Mouse (Mus musculus) right cerebral cortex, postnatal 10 days (tissue): Measurements from ENCODE around the gene Gabbr2.
A peak's percentile ranks its signal among the peaks of the same experiment; 100 is the strongest.

ENCODE experiments used
- DNase-seq, 2 experiments: peaks; one replicate each; pipeline ENCODE4 v3.0.0; 2021; ENCODE audit warnings: low spot score in 2 of 2

Gabbr2 gene

DNA sequence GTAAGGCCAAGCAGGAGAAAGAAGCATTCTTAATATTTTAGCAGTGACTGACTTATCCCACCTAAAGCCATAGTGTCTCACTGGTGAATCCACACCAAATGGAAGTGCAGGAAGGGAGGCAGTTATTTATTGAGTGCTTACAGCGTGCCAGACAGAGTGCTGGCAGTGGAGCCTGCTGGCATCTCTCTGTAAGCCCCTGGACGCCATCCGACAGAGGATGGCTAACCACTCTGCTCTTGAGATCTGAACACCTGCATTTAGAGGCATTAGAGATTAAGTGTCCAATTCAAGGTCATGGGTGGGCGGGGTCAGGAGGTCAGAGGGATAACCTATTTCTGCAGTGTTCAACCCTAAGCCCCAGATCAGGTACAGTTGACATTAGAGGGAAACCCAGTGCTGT, 2.8 kb downstream of the Gabbr2 start:
- peak in 1 of 2 experiments; percentile 56 for DNase-seq

DNA sequence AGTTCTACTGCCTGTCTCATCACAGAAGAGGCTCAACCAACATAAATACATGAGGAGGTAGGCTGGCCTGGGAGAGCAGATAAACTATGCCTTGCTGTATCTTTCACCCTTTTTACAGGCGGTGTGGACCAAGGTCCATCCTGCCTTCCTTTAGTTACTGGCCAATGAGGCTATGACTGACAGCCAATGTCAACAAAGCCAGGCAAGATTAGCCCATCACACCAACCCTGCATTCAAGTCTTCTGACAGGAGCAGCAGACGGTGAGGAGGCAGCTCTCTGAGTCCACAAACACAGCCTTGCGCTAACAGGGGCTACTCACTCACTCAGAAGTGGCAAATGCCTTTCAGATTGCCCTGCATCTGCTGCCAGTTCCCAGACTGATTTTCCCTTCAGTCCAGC, 3.4 kb downstream of the Gabbr2 start:
- no peak for DNase-seq

DNA sequence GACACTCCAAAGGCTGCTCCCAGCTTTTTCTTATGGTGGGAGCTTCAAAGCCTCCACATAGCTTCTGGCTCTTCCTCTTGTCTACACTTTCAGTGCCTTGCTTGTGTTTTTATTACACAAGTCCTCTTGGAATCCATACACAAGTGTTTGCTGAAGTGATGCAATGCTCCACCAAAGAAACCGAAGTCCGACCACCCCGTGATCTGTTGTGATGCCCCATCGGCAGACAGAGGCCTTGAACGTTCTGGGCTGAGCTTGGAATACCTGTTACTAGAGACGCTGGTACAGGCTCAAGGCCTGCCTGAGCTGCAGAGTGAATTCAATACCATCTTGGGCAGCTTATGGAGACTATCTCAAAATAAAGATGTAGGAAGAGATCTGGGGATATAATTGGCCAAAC, 3.9 kb downstream of the Gabbr2 start:
- no peak for DNase-seq

DNA sequence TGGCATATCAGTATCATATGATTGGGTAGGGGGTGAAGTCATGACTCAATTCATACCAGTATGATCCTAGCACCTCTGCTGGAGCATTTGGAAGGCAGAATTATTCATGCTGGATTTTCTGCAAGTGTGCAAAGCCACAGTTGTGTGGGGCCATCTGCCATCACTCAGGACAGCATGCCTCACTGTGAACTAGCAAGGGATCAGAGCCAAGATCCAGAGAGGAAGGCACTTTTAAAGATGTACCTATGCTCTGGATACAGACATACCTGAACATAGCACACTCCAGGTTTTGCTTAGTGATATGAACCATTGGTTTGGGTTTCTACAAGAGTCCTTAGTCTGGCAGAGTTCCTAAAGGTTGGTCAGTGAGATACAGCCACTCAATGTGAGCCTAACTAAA, 5.6 kb downstream of the Gabbr2 start:
- no peak for DNase-seq

DNA sequence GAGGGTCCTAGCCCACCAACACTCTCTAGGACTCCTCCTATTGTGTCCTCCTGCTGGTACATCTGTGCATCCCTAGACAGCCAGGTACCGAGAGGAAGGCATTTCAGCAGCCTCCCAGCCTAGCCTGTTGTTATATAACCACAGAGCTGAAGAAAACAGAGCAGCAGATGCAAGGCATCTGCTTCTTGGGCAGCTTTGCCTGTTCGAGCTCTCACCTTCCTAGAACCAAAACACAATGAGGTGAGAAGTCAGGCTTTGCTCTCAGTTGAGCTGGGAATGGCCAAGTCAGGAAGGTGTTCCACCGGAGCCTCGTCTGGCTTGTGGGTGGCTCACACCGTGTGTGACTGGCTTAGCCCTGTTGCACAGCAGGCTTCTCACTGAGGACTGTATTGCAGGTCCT, 8.8 kb downstream of the Gabbr2 start:
- DNase-seq = no peak

DNA sequence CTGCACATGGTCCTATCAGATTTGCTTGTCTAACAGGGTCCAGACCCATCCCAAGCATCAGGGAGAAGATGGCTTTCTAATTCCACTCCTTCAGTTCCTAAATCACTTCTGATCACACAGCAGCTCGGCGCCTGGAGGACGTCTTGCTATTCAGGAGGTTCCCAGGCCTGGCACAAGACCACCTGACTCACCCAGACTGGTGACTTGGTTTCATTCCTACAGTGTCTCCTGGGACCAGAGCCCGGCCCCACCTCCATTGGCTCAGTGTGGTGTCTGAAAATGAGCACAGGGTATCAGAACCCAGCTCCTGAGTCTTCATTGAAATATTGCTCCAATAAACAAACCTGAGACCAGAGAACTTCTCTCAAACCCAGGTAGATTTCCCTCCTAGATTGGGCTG, 9.6 kb downstream of the Gabbr2 start:
- peak in 1 of 2 experiments; percentile 54 for DNase-seq

DNA sequence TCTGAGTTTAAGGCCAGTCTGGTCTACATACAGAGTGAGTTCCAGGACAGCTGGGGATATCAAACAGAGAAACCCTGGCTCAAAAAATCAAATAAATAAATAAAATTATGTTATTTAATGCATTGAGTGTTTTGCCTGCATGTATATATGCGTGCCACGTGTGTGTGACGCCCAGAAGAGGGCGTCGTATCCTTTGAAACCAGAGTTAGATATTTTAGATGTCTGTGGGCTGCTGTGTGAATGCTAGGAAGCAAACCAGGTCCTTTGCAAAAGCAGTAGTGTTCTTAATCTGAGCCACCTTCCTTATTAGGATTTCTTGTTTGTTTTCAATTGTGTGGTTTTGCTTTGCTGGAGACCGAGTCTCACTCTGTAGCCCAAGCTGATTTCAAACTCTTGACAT, 13.3 kb downstream of the Gabbr2 start:
- no peak for DNase-seq

DNA sequence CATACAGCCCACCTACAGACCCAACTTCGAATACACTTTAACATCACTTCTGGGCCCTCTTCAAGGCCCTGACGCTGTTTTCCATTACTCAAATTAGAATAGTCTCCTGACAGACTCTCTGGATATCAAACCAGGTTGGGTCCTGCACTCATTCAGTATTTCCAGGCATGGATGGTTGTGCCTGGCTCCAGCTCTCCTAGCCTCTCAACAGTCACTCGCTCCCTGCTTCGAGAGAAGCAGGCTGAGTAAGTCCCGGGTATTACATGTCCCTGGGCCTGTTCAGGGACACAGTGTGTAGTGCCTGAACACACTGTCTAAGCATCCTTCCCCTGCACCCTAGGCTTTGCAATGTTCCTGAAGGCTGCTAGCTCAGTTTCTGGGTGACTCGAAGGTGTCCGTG, 14.5 kb downstream of the Gabbr2 start:
- no peak for DNase-seq

DNA sequence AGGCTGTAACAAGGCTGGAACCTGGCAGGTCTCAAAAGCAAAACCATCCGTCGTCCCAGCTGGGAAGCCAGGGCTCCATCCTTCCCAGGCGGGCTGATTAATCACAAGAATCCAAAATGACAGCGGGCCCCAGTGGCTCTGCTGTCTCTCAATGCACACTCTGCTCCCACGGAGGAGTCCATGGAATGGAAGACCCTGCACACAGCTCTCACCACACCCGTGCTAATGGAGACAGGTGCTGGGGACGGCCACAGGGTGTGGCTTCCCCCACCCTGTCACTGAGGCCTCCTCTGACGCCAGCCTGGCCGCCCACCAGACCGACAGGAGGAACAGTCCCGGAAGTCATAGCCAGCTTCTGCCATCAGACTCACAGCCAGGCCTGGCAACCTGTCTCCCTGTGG, 15.0 kb downstream of the Gabbr2 start:
- DNase-seq = peak; percentile 36 to 37

DNA sequence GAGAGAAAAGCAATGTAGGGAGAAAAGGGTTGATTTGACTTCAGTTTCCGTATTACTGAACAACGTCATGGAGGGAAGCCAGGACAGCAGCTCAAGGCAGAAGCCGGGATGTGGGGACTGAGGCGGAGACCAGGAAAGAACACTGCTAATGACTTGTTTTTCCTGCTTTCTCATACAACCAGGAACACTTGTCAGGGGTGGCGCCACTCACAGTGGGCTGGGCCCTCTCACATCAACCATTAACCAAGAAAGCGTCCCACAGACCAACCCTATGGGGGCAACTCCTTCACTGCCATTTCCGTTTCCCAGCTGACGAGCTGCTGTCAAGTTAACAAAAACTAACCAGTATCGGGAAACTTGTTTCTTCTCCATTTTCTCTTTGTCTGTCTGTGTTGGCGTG, 18.4 kb downstream of the Gabbr2 start:
- no peak for DNase-seq

DNA sequence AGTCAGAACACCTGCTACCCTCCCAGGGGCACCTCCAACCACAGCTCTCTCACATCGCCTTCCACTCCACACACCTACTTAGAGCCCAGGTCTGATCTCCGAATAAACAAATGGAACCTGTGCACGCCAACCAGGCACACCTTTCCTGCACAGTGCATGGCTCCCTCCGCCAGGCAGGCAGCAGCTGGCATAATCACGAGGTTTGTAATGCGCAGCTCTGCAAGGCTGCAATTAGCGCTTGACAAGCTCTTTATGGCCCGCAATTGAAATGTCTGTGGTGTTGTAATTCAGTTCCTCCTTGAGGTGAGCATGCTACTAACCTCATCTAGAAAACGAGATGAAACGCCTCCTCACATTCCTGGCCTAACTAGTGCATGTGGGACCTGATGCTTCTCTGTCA, 23.7 kb downstream of the Gabbr2 start:
- no peak for DNase-seq

DNA sequence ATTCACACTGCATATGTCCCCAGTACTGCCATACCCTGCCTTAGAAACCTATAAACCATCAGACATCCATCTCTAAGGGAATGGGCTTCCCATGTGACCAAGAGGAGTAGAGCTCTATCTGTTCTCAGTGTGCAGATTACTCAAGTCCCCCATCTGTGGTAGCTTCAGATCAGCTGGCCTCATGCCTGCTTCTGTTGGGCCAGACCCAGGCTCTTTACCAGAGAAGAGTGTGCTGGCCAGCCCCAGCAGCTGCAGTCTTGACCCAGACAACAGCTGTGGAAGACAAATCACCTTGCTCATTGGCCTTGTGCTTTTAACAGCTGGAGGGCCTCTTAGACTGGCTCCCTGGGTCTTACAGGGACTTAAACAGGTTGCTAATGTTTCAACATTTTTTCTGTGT, 25.1 kb downstream of the Gabbr2 start:
- no peak for DNase-seq

DNA sequence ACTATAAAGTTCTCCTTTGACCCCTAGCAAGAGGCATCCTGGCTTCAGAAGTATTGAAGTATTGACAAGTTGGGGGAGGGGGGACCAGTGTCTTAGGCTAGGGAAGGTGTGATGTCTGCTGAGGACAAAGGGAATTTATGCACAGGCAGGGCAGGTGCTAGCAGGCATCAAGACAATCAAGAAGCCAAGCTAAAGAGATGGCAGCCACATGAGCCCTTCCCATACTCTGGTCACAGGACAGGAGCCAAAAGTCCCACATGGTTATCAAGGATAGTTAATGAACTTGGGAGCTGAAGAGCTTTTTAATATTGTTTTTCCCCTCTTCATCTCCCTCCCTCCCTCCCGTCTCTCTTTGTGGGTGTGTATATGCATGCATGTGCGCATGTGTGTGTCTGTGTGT, 30.3 kb downstream of the Gabbr2 start:
- DNase-seq = no peak

DNA sequence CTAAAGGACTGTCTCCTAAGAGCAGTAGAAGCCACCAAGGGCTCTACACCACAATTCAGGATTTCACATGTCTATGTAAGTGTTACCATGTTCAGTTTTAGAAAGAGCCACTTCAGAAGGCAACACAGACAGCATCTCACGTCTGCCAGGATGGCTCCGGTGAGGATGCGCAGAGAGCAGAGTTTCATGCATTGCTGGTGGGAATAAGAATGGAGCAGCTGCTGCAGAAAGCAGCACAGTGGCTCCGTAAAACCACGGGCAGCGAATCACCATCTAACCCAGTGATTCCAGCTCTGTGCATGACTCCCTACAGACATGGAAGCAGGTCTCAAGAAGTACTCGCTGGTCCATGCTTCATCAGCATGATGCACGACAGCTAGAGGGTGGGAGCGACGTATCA, 31.5 kb downstream of the Gabbr2 start:
- DNase-seq = no peak

DNA sequence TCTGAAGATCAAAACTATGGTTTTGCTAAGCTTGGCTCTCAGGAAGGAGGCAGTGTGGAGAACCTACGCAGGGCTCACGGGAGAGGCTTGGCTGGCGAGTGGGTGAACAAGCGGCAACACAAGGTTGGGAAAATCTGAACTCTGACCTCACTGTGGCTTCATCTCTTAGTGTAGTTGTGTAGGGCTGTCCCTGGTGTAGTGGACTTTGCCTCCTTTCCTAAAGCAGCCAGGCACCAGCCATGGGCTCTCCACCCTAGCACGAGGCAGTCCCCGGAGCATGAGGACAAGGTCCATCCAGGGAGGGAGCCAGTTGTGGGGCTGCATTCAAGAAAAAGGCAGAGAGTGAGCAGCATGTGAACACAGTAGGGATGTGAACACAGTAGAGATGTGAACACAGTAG, 31.9 kb downstream of the Gabbr2 start:
- DNase-seq = no peak

DNA sequence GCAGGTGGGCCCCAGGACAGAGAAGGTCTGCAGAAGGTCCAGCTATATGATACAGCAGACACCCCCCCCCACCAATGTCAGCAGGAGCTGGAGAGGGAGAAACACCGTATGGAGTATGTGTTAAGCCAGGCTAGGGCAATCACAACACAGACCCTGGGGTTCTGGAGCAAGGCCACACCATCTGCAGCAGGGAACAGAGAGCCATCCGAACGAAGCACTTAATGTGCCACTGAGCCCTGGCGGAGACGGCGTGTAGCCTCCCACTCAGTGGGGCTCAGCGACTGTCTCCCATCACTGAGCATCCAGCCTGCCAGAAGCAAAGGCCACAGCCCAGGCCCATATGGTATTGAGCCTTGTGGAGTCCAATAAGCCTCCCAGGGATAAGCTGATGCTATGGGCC, 33.7 kb downstream of the Gabbr2 start:
- no peak for DNase-seq

DNA sequence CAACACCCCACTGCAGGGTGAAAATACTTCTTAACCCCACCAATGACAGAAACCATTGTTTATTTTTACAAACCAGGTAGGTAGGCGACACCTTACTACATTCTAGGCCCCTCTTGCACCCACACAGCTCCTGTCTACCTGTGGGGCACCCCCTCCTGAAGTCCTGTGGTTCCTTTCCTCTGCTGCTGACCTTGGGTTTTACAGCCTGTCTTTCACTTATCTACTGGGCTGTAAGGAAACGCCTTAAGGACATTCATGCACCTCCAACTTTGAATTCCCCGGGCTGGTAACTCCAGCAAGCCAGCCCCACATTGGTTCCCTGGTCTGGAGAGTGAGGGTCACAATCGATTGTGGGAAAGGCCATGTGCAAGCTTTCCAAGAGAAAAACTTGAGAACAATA, 34.7 kb downstream of the Gabbr2 start:
- DNase-seq = no peak

DNA sequence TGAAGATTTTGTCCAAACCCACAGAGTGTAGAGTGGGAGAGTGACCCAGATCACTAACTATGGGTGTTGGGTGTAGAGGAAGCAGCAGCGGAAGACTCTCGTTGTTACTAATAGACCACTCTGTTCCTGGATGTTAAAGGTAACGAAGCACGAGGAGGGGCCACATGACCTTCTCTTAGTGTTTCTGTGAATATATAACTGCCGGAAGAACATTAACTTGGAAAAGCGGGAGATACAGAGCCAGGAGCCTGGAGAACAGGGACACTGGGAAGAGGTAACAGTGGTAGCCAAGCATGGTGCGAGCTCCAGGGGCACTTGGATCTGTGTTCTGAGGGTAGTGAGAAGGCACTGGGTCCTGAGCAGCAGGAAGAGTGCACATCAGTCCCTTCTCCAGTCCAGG, 38.7 kb downstream of the Gabbr2 start:
- no peak for DNase-seq

DNA sequence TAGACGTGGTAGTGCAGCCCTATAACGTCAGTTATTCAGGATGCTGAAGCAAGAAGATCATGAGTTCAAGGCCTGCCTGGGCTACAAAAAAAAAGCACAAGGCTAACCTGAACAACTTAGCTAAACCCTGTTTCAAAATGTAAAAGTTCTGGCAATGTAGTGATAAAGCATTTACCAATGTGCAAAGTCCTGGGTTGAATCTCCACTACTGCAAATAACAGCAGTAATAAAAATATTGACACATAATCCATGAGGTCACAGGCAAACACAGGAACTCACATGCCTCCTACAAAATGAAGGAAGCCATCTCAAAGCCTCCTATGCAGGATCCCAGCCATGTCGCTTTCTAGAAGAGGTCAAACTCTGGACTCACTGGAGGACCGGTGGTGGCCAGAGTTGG, 39.1 kb downstream of the Gabbr2 start:
- DNase-seq = no peak

DNA sequence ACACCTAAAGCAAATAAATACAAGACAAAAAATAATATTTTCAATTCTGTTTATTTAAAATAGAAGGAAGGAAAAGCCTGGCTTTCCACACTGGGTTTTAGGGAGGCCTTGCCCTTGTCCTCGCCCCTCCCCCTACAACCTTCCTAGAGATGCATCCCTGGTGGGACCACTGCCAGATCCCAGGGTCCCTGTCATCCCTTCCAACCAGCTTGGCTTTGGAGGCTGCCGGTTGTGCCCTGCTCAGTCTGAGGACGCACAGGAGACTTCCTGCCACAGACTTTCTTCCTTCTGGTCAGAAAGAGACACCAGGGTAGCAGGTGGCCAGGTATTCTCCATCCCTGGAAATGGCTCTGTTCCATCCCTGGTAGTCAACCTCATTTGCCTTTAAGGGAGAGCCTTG, 57.4 kb downstream of the Gabbr2 start:
- DNase-seq = no peak

DNA sequence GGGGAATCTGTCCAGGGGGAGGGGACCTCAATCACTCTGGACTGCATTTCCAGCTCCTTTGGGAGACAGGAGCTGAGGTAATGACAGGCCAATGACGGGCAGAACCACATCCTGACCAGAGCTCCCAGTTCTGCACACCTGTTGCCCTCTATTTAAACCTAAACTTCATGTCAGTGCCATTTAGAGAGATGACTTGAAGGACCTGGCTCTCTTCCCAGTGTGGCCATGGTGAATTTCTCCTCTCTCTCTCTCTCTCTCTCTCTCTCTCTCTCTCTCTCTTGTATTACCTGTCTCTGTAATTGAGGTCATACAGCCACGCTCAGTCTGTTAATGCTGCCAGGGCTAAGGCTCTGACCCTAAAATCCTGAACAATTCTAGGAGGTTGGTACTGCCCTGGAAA, 58.1 kb downstream of the Gabbr2 start:
- no peak for DNase-seq

DNA sequence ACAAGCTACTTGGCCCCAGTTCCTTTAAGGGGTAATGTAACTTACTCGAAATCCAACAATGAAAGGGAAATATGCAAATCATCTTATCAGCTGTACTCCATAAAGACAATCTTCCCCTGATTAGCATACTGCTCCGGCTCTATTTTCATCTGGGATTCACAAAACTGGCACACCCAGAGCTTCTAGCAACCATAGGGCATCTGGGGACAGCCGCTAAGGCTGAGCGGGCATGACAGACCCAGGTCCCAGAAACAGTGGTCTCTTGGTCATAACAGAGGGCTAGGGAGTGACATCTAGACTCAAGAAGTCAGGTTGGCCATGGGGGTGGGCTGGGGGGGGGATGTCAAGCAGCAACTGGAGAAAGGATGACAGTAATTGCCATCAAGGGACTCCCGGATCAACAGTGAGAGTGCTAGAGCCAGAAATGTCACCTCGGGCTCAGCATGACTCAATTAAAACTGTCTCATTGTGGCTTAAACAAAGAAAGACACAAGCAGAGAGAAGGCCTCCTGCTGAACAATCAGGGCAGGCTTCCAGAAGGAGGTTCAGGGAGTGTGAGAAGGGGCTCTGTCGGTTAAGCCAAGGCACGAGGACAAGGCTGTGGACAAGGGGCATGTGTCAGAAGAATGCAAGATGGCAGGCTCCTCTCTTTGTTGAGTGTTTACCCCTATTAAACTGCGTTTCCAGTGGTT, 59.8 kb downstream of the Gabbr2 start:
- peak; percentile 57 to 76 for DNase-seq

DNA sequence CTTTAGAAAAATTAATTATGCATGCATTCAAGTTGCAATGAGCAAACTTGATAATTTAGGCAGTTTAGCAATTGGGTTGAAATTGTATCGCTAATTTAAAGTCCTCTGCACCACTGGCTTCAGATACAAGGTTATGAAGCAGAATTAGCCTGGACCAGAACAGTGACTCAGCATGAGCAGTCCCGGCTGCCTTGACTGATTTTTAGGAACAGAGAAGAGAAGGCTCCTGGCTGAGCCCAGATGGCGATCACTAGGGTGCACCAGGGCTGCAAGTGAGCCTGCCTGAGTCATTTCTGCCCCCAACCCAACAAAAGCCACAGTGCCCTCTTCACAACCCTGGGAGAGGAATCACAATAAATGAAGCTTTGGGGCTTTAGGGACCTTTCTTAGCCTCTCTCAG, 63.6 kb downstream of the Gabbr2 start:
- no peak for DNase-seq

DNA sequence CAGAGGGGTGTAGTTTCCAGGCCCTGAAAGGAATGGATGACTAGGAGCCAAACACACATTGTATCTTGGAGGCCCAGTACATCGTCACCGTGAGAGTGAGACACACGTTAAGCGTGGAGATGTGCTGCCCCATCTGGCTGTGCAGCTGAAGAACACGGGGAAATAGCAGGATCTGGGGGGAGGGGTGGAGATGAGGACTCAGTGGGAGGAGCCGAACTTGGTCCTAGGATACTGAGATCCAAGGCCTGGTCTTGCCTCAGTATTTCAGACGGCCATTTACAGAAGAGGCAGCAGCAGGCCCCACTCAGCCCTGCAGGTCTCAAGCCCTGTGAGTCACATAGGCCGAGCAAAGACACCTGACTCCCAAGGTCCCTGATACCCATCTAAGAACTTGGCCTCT, 72.5 kb downstream of the Gabbr2 start:
- peak; percentile 62 to 64 for DNase-seq
